Mouse (Mus musculus) CH12.LX (cell line): ENCODE results near the gene Cmas. TPM values are rescaled to one million over a fixed set of nuclear protein-coding genes. Genes with fewer than 3 reads are reported as not detected.
A peak's percentile ranks its signal among the peaks of the same experiment; 100 is the strongest.

Experiments
- DNase-seq: peaks from one replicate; pipeline ENCODE4 v3.0.0-alpha.2; 2013; ENCODE audit errors: extremely low read depth
- H3K27ac ChIP-seq: 2 replicates; pipeline ENCODE4 v1.5.1; 2012; ENCODE audit warnings: low read depth, mild to moderate bottlenecking, control low read depth, moderate library complexity; ENCODE audit not compliant: insufficient read depth
- H3K27me3 ChIP-seq: replicated peaks from 2 replicates; pipeline ENCODE3; 2012; ENCODE audit warnings: inconsistent platforms
- H3K36me3 ChIP-seq, 2 experiments: replicated peaks in 1 of 2; 2 replicates each; pipeline versions ENCODE3 to v1.6.1; 2012; ENCODE audit warnings: inconsistent platforms in 1 of 2, low read length in 1 of 2, mild to moderate bottlenecking in 1 of 2, mixed read lengths in 1 of 2, moderate library complexity in 1 of 2; ENCODE audit not compliant: control insufficient read depth in 1 of 2, insufficient read depth in 1 of 2
- H3K4me1 ChIP-seq, 2 experiments: 2 replicates each; pipeline ENCODE4 v1.6.1; 2012; ENCODE audit warnings: inconsistent platforms in 1 of 2, moderate library complexity in 1 of 2; ENCODE audit not compliant: insufficient read depth in 2 of 2, control insufficient read depth in 1 of 2
- H3K4me2 ChIP-seq: 2 replicates; pipeline ENCODE4 v1.6.1; 2012; ENCODE audit warnings: low read depth, mild to moderate bottlenecking, control low read depth; ENCODE audit not compliant: poor library complexity, insufficient read depth, severe bottlenecking
- H3K4me3 ChIP-seq, 3 experiments: fragments of 150-350 bp in 1 of 3; sonication (generic) in 1 of 3; replicated peaks in 1 of 3; 2 replicates each; pipeline versions ENCODE3 to v1.5.1; 2011 to 2012; ENCODE audit warnings: low read depth in 2 of 3, low read length in 2 of 3, mild to moderate bottlenecking in 2 of 3, moderate library complexity in 2 of 3, control low read depth in 1 of 3, improper control_type of control experiment in 1 of 3, inconsistent platforms in 1 of 3, mixed read lengths in 1 of 3; ENCODE audit not compliant: poor library complexity in 1 of 3
- H3K79me2 ChIP-seq: replicated peaks from 2 replicates; pipeline ENCODE4 v1.6.1; 2012; ENCODE audit warnings: mild to moderate bottlenecking, moderate library complexity; ENCODE audit not compliant: control insufficient read depth, poor library complexity, insufficient read depth, severe bottlenecking; ENCODE audit errors: extremely low read depth
- H3K9ac ChIP-seq: 2 replicates; pipeline ENCODE4 v1.6.1; 2012; ENCODE audit warnings: low read depth, mild to moderate bottlenecking, control low read depth, moderate library complexity; ENCODE audit not compliant: insufficient read depth
- H3K9me3 ChIP-seq: replicated peaks from 2 replicates; pipeline ENCODE3; 2012; ENCODE audit warnings: low read length, inconsistent platforms, mixed read lengths
- BHLHE40 ChIP-seq: IDR thresholded peaks from 2 replicates; pipeline ENCODE4 v1.6.1; 2011; ENCODE audit warnings: mild to moderate bottlenecking, low read depth, low read length, improper control_type of control experiment
- CHD1 ChIP-seq: IDR thresholded peaks from 2 replicates; pipeline ENCODE4 v1.6.1; 2012; ENCODE audit warnings: low read depth, low read length, improper control_type of control experiment, inconsistent platforms
- E2F4 ChIP-seq: IDR thresholded peaks from 2 replicates; pipeline ENCODE4 v1.6.1; 2011; ENCODE audit warnings: low read depth, low read length, improper control_type of control experiment; ENCODE audit not compliant: insufficient replicate concordance
- ELF1 ChIP-seq: IDR thresholded peaks from 2 replicates; pipeline ENCODE4 v1.6.1; 2014; ENCODE audit warnings: low read depth, mild to moderate bottlenecking, inconsistent platforms, low read length, improper control_type of control experiment
- GABPA ChIP-seq: IDR thresholded peaks from 2 replicates; pipeline ENCODE4 v1.6.1; 2012; ENCODE audit warnings: low read depth, low read length, improper control_type of control experiment, inconsistent platforms; ENCODE audit not compliant: insufficient replicate concordance
- HCFC1 ChIP-seq: IDR thresholded peaks from 2 replicates; pipeline ENCODE4 v1.6.1; 2012; ENCODE audit warnings: low read depth, mild to moderate bottlenecking, inconsistent platforms, low read length, improper control_type of control experiment
- KAT2A ChIP-seq: IDR thresholded peaks from 2 replicates; pipeline ENCODE4 v1.6.1; 2012; ENCODE audit warnings: low read length, improper control_type of control experiment, inconsistent platforms; ENCODE audit not compliant: insufficient replicate concordance
- MAFK ChIP-seq: IDR thresholded peaks from 2 replicates; pipeline ENCODE4 v1.6.1; 2011; ENCODE audit warnings: low read length, improper control_type of control experiment; ENCODE audit not compliant: insufficient replicate concordance
- MAX ChIP-seq: IDR thresholded peaks from 2 replicates; pipeline ENCODE4 v1.6.1; 2011; ENCODE audit warnings: low read length, improper control_type of control experiment
- MAZ ChIP-seq: IDR thresholded peaks from 2 replicates; pipeline ENCODE4 v1.6.1; 2012; ENCODE audit warnings: low read depth, mild to moderate bottlenecking, inconsistent platforms, low read length, improper control_type of control experiment, moderate library complexity
- MEF2A ChIP-seq: IDR thresholded peaks from 2 replicates; pipeline ENCODE4 v1.6.1; 2014; ENCODE audit warnings: low read depth, mild to moderate bottlenecking, inconsistent platforms, low read length, improper control_type of control experiment, borderline replicate concordance
- MXI1 ChIP-seq: IDR thresholded peaks from 2 replicates; pipeline ENCODE4 v1.6.1; 2011; ENCODE audit warnings: mild to moderate bottlenecking, low read depth, low read length, improper control_type of control experiment
- MYC ChIP-seq: IDR thresholded peaks from 2 replicates; pipeline ENCODE4 v1.6.1; 2011; ENCODE audit warnings: low read depth, mild to moderate bottlenecking, improper control_type of control experiment, low read length
- NELFE ChIP-seq: IDR thresholded peaks from 2 replicates; pipeline ENCODE4 v1.6.1; 2011; ENCODE audit warnings: low read depth, low read length, improper control_type of control experiment
- NRF1 ChIP-seq: IDR thresholded peaks from 2 replicates; pipeline ENCODE4 v1.6.1; 2014; ENCODE audit warnings: low read depth, mild to moderate bottlenecking, inconsistent platforms, low read length, improper control_type of control experiment, moderate library complexity
- POLR2A ChIP-seq: IDR thresholded peaks from 2 replicates; pipeline ENCODE4 v1.6.1; 2011; ENCODE audit warnings: low read depth, mild to moderate bottlenecking, improper control_type of control experiment, low read length
- POLR2AphosphoS2 ChIP-seq: IDR thresholded peaks from 2 replicates; pipeline ENCODE4 v1.6.1; 2011; ENCODE audit warnings: low read depth, low read length, improper control_type of control experiment
- RCOR1 ChIP-seq: conservative IDR thresholded peaks from 2 replicates; pipeline ENCODE4 v1.6.1; 2012; ENCODE audit warnings: low read depth, mild to moderate bottlenecking, inconsistent platforms, low read length, improper control_type of control experiment
- SIN3A ChIP-seq: IDR thresholded peaks from 2 replicates; pipeline ENCODE4 v1.6.1; 2012; ENCODE audit warnings: low read length, improper control_type of control experiment, inconsistent platforms
- TCF12 ChIP-seq: IDR thresholded peaks from 2 replicates; pipeline ENCODE4 v1.6.1; 2014; ENCODE audit warnings: low read depth, mild to moderate bottlenecking, inconsistent platforms, low read length, improper control_type of control experiment
- ZMIZ1 ChIP-seq: IDR thresholded peaks from 2 replicates; pipeline ENCODE4 v1.6.1; 2012; ENCODE audit warnings: low read depth, mild to moderate bottlenecking, inconsistent platforms, low read length, improper control_type of control experiment
- ZNF384 ChIP-seq: IDR thresholded peaks from 2 replicates; pipeline ENCODE4 v1.6.1; 2012; ENCODE audit warnings: low read depth, low read length, improper control_type of control experiment, inconsistent platforms
- dilution Hi-C: fragments of 300-500 bp; cut with MboI; formaldehyde crosslinking; loops from 2 replicates; pipeline ENCODE4 v1.14.3; 2020; ENCODE audit warnings: low sequenced_read_pairs; ENCODE audit not compliant: extremely low pct_unique_long_range_greater_than_20kb, extremely low pct_ligation_motif_present
- in situ Hi-C: fragments of 300-500 bp; cut with MboI; formaldehyde crosslinking; loops from 3 replicates; pipeline ENCODE4 v1.14.3; 2019; ENCODE audit warnings: low sequenced_read_pairs, low pct_ligation_motif_present, low pct_unique_long_range_greater_than_20kb, mixed read lengths
- polyA plus RNA-seq: library from polyadenylated mRNA; unstranded; fragments of >175 nt; gene quantifications from 2 replicates; pipeline ENCODE4 v1.2.1, GENCODE M21; 2012; ENCODE audit warnings: low read depth; ENCODE audit not compliant: insufficient read length
- total RNA-seq, 2 experiments: library from RNA; depleted of rRNA; stranded (reverse); fragments of 300-350 nt in 1 of 2; fragments of >200 nt in 1 of 2; gene quantifications; 2 replicates each; pipeline ENCODE4 v1.2.3; 2012 to 2014

The Cmas gene
- total RNA-seq (2012; rRNA removed), result 37.3 and 39.5 TPM in 2 replicates
- total RNA-seq (2014; rRNA removed), result 62.4 and 66.7 TPM in 2 replicates
- polyA plus RNA-seq, result 63.9 and 65.7 TPM in 2 replicates

GRCm38 (mm10) chr6:142756507-142757333, at the start of gene Cmas:
Cmas (plus strand) TSS chr6:142756686.
- Histone ChIP-seq H3K9me3 (no peaks in the 10 kb centered on the region), H3K4me1 (peaks cover 4 to 31% of the 10 kb centered on the region in 2 experiments; a peak in 3 of 4 replicates), H3K4me3 (peak within 1 kb of the TSS; percentile 66 to 80 (median 77)), H3K79me2 (peaks cover 4% of the 10 kb centered on the region), H3K27ac (no peak within 1 kb of the TSS), H3K4me2 (peak within 1 kb of the TSS; percentile 82), H3K27me3 (peaks cover 22% of the 10 kb centered on the region), H3K36me3 (peaks cover 11 to 36% of the 10 kb centered on the region in 2 experiments), H3K9ac (peak within 1 kb of the TSS; percentile 75)
- dilution Hi-C loops, result no loop called here
- TF ChIP-seq BHLHE40 (no peak), NRF1 (peak; percentile 52), MXI1 (peak; percentile 75; the same call in 1 of the 2 replicates), MEF2A (no peak), POLR2AphosphoS2 (no peak), MAZ (no peak), RCOR1 (0 out of 2 replicates have a peak, but pooled peaks have one; percentile 15), POLR2A (peak; percentile 75; the same call in 1 of the 2 replicates), HCFC1 (peak; percentile 99), GABPA (peak; percentile 32; the same call in 1 of the 2 replicates), TCF12 (peak; percentile 77), SIN3A (0 out of 2 replicates have a peak, but pooled peaks have one; percentile 77), E2F4 (no peak), ZMIZ1 (peak; percentile 64), CHD1 (no peak), ELF1 (peak; percentile 69), MYC (0 out of 2 replicates have a peak, but pooled peaks have one; percentile 23), NELFE (peak; percentile 47; the same call in 1 of the 2 replicates), ZNF384 (peak; percentile 62), MAFK (peak; percentile 22; the same call in 1 of the 2 replicates), KAT2A (peak; percentile 91; the same call in 1 of the 2 replicates), MAX (no peak)
- in situ Hi-C loops, result no loop called here
- DNase-seq, result peak; percentile 78
